Comparison of ENCODE assay signal across 15 mouse cellular contexts in genomic region chr3:101875258-101875920, GRCm38 (mm10). TPM values are rescaled to one million over a fixed set of nuclear protein-coding genes. Genes with fewer than 3 reads are reported as not detected.
DNase-seq lines count a peak whose midpoint lies in the region; ATAC-seq and TF ChIP-seq lines count a peak whose summit lies in the region.
"Had no signal": no experiment of that assay in that cellular context is flagged by ENCODE, and none has a peak within 500 bp of the region (broad histone marks: within the 10 kb centered on the region; RNA-seq: fewer than 3 reads in every experiment).

No protein-coding gene starts in this region.

- no peak for ATAC-seq in hindbrain, postnatal 0 days
- ATAC-seq in lung, postnatal 0 days, result no peak
- no peak for ATAC-seq in heart, embryonic 14.5 days (ENCODE audit: insufficient number of reproducible peaks, insufficient read depth, low FRiP score, low read depth)
- ATAC-seq: CD4-positive, CD25-positive, alpha-beta regulatory T cell, adult 4 months; intestine, embryonic 16.5 days had no signal

- no peaks in the 10 kb centered on the region for H3K9me3 ChIP-seq in hindbrain, embryonic 10.5 days
- H3K9me3 ChIP-seq in hindbrain, postnatal 0 days (ENCODE audit: low read length), result no peaks in the 10 kb centered on the region
- no peaks in the 10 kb centered on the region for H3K9me3 ChIP-seq in lung, postnatal 0 days (ENCODE audit: low read length)
- no peaks in the 10 kb centered on the region for H3K9me3 ChIP-seq in heart, embryonic 14.5 days (ENCODE audit: control insufficient read depth, low read length)

- no peak overlapping the region for H3K9ac ChIP-seq in hindbrain, postnatal 0 days (replicated peaks; ENCODE audit: low read length)
- H3K9ac ChIP-seq in lung, postnatal 0 days (replicated peaks; ENCODE audit: low read depth), result no peak overlapping the region
- no peak overlapping the region for H3K9ac ChIP-seq in heart, embryonic 14.5 days (ENCODE audit: low read length)

- intact Hi-C loops in gastrocnemius, postnatal 36 days (cut with DNase I), result no loop called here

- no peak for TF ChIP-seq EP300 in lung, postnatal 0 days (IDR thresholded peaks at IDR 0.05)

- H3K4me2 ChIP-seq in hindbrain, postnatal 0 days (ENCODE audit: low read depth, low read length), result no peak overlapping the region
- no peak overlapping the region for H3K4me2 ChIP-seq in lung, postnatal 0 days (replicated peaks; ENCODE audit: low read depth, low read length)
- H3K4me2 ChIP-seq in heart, embryonic 14.5 days (ENCODE audit: low read length), result no peak overlapping the region

- DNase-seq in hindbrain, embryonic 10.5 days (ENCODE audit: low spot score), result no peak
- DNase-seq in hindbrain, postnatal 0 days (ENCODE audit: low spot score), result no peak
- peak; percentile 24 for DNase-seq in lung, postnatal 0 days (ENCODE audit: low spot score)
- DNase-seq in lung, postnatal 36 days, result no peak
- DNase-seq in kidney, postnatal 14 days, result peak; percentile 21
- no peak for DNase-seq in cerebellum, postnatal 4 days (ENCODE audit: low spot score in 2 of 2)
- DNase-seq in gastrocnemius, postnatal 36 days, result no peak
- DNase-seq: gastrocnemius, postnatal 10 days; lung, adult 2 months; thymus, postnatal 14 days had no signal

- WGBS in hindbrain, embryonic 10.5 days, result 70% methylated on average over 10 of the region's 10 CpGs
- WGBS in hindbrain, postnatal 0 days, result 44% methylated on average over 10 of the region's 10 CpGs
- WGBS in lung, postnatal 0 days, result 69% methylated on average over 10 of the region's 10 CpGs
- 77% methylated on average over 10 of the region's 10 CpGs for WGBS in heart, embryonic 14.5 days

- peaks cover 40% of the 10 kb centered on the region for H3K4me1 ChIP-seq in hindbrain, embryonic 10.5 days (replicated peaks)
- H3K4me1 ChIP-seq in hindbrain, postnatal 0 days (ENCODE audit: insufficient read depth, low read length), result no peaks in the 10 kb centered on the region
- peaks cover 4% of the 10 kb centered on the region; the same call in 1 of the 2 replicates for H3K4me1 ChIP-seq in lung, postnatal 0 days (ENCODE audit: insufficient read depth, low read depth, low read length)
- H3K4me1 ChIP-seq in heart, embryonic 14.5 days (ENCODE audit: control insufficient read depth in 2 of 2, insufficient read depth in 2 of 2, low read length in 2 of 2), result peaks cover 8 to 14% of the 10 kb centered on the region in 2 experiments

- no peak for TF ChIP-seq CTCF in hindbrain, postnatal 0 days (IDR thresholded peaks at IDR 0.05; ENCODE audit: low read depth)
- TF ChIP-seq CTCF in lung, postnatal 0 days (IDR thresholded peaks at IDR 0.05), result no peak

- H3K36me3 ChIP-seq in hindbrain, embryonic 10.5 days, result peaks cover 22% of the 10 kb centered on the region; the same call in 1 of the 2 replicates
- peaks cover 18% of the 10 kb centered on the region for H3K36me3 ChIP-seq in hindbrain, postnatal 0 days (ENCODE audit: insufficient read depth, low read length)
- no peaks in the 10 kb centered on the region for H3K36me3 ChIP-seq in lung, postnatal 0 days (ENCODE audit: insufficient read depth, low read length)
- peaks cover 46% of the 10 kb centered on the region for H3K36me3 ChIP-seq in heart, embryonic 14.5 days (ENCODE audit: control insufficient read depth, insufficient read depth, low read length)

- peaks cover 11% of the 10 kb centered on the region; the same call in 1 of the 2 replicates for H3K27me3 ChIP-seq in hindbrain, embryonic 10.5 days (ENCODE audit: insufficient read depth, poor library complexity, severe bottlenecking)
- no peaks in the 10 kb centered on the region for H3K27me3 ChIP-seq in hindbrain, postnatal 0 days (ENCODE audit: insufficient read depth, low read length)
- H3K27me3 ChIP-seq in lung, postnatal 0 days (replicated peaks; ENCODE audit: insufficient read depth, low read length), result no peaks in the 10 kb centered on the region
- H3K27me3 ChIP-seq in heart, embryonic 14.5 days (ENCODE audit: control insufficient read depth, insufficient read depth, low read length), result no peaks in the 10 kb centered on the region

- H3K4me3 ChIP-seq in hindbrain, embryonic 10.5 days, result no peak overlapping the region
- H3K4me3 ChIP-seq in hindbrain, postnatal 0 days (ENCODE audit: low read length), result no peak overlapping the region
- H3K4me3 ChIP-seq in lung, postnatal 0 days (ENCODE audit: low read depth, low read length), result no peak overlapping the region
- H3K4me3 ChIP-seq in heart, embryonic 14.5 days (ENCODE audit: control insufficient read depth in 1 of 2, insufficient read depth in 1 of 2, low read depth in 1 of 2, low read length in 2 of 2), result no peak overlapping the region
- H3K4me3 ChIP-seq: erythroblast, embryonic 14.5 days; myocyte had no signal

- H3K27ac ChIP-seq in hindbrain, embryonic 10.5 days, result 0 out of 2 replicates have a peak overlapping the region, but pooled peaks have one; percentile 53
- H3K27ac ChIP-seq in hindbrain, postnatal 0 days, result no peak overlapping the region
- no peak overlapping the region for H3K27ac ChIP-seq in lung, postnatal 0 days (ENCODE audit: low read length)
- H3K27ac ChIP-seq in heart, embryonic 14.5 days (replicated peaks in 1 of 2; ENCODE audit: control insufficient read depth in 1 of 2, insufficient read depth in 1 of 2, low read depth in 2 of 2, low read length in 2 of 2), result peak overlapping the region; percentile 27 to 79; a peak in 3 of 4 replicates

RNA-seq across cellular contexts. Expression of gene Mab21l3, which starts 26.6 kb away (rescaled TPM):
- 0.47 TPM in 2 replicates for polyA plus RNA-seq in hindbrain, embryonic 10.5 days (2016; fragmentation: Nextera tagmentation; extraction: Ambion mirVana)
- total RNA-seq in hindbrain, postnatal 0 days (2014; rRNA removed), result 0.10 and 0.72 TPM in 2 replicates
- 0.04 and 0.09 TPM in 2 replicates for polyA plus RNA-seq in hindbrain, postnatal 0 days (2015; fragmentation: Nextera tagmentation; extraction: Ambion mirVana)
- polyA plus RNA-seq in lung, postnatal 0 days (2015; fragmentation: Nextera tagmentation; extraction: Ambion mirVana), result 0.12 and 0.37 TPM in 2 replicates
- polyA plus RNA-seq in heart, embryonic 14.5 days (2014; fragmentation: Nextera tagmentation; extraction: Ambion mirVana), result 0.09 and 0.13 TPM in 2 replicates
- total RNA-seq in gastrocnemius, postnatal 36 days (2021), result not detected
- polyA plus RNA-seq: CD4-positive, CD25-positive, alpha-beta regulatory T cell, adult 4 months; erythroblast, embryonic 14.5 days had no signal

RNA-seq across cellular contexts. Expression of gene Slc22a15, which starts 48.9 kb away (rescaled TPM):
- polyA plus RNA-seq in hindbrain, embryonic 10.5 days (2016; fragmentation: Nextera tagmentation; extraction: Ambion mirVana), result 5.4 and 9.9 TPM in 2 replicates
- total RNA-seq in hindbrain, postnatal 0 days (2014; rRNA removed), result 11.1 and 12.5 TPM in 2 replicates
- polyA plus RNA-seq in hindbrain, postnatal 0 days (2015; fragmentation: Nextera tagmentation; extraction: Ambion mirVana), result 5.0 and 5.7 TPM in 2 replicates
- 4.2 and 4.5 TPM in 2 replicates for polyA plus RNA-seq in lung, postnatal 0 days (2015; fragmentation: Nextera tagmentation; extraction: Ambion mirVana)
- 5.1 and 6.1 TPM in 2 replicates for polyA plus RNA-seq in heart, embryonic 14.5 days (2014; fragmentation: Nextera tagmentation; extraction: Ambion mirVana)
- total RNA-seq in gastrocnemius, postnatal 36 days (2021), result under 1 TPM; 0.59 to 0.76 TPM
- polyA plus RNA-seq: erythroblast, embryonic 14.5 days had no signal

Comparison
In these comparisons a context has a peak if more than half of its experiments do, and no peak if none do; other contexts are left out.
1. DNase-seq: peak in lung, postnatal 0 days (single experiment) and kidney, postnatal 14 days (single experiment); none in hindbrain, embryonic 10.5 days (single experiment), hindbrain, postnatal 0 days (single experiment), lung, postnatal 36 days (single experiment), cerebellum, postnatal 4 days (0 of 2) and gastrocnemius, postnatal 36 days (0 of 2).
2. H3K27ac ChIP-seq: peak in hindbrain, embryonic 10.5 days (single experiment) and heart, embryonic 14.5 days (2 of 2); none in hindbrain, postnatal 0 days (single experiment) and lung, postnatal 0 days (single experiment).